Mouse (Mus musculus) testis, postnatal 10 days (tissue): ENCODE measurements around the gene Rin2.
"Not testable (repeated sequence)": the region's sequence is repeated elsewhere in the genome, so short reads cannot be mapped to it uniquely, and the experiment has no call there.

Source experiments
- DNase-seq: peaks from one replicate; pipeline ENCODE4 v3.0.0; 2021; ENCODE audit warnings: low spot score

The Rin2 gene

DNA sequence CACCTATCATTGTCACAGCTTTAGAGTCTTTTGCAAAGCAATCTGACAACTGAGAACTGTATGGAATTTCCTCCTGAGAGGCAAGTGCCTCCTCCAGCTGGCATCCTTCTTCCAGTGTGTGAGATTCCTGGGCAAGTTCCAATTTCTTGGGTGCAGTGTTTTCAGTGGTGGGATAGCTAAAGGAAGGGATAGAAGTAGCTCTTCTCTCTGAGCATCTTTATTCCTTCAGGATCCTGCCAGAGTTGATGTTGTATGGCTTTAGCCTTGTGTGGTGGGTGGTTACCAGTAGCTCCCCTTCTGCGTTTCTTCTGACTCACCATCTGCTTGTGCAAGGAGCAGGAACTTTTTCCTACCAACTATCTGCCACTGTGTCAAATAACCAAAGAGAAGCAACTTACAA, 9.1 kb downstream of the Rin2 start:
- no peak for DNase-seq

DNA sequence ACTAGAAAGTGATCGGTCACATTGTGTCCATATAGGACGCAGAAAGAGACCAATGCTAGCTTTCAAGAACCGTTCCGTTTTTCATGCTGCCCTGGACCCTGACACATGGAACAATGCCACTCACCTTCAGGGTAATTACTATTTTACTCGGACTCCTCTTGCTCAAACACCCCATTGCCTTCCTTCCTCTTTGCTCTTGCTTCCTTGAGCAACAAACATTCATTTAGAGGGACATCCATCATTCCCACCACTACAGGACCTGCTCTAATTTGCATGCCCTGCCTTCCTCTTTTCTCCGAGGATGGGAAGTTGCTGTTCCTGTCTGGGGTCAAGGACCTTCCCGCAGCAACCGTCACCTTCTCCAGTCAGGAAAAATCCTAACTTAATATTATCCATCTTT, 9.9 kb downstream of the Rin2 start:
- no peak for DNase-seq

DNA sequence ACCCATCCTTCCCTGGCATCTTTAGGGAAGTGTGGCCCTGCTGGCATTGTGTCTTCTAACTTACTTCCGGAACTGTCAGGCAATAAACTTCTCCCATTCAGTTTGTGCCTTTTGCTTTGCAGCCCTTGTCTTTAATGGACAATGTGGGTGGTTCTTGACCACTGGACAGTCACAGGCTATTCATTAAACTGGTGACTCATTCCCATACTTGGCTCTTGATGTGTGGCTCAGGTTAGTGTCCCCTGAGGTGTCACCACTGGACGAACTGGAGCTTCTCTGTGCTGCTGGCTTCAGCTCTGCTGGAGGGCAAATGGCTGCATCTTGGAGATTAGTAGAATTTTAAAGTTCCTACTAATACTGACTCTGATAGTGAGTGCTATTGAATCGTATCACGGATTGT, 11.0 kb downstream of the Rin2 start:
- DNase-seq: no peak

DNA sequence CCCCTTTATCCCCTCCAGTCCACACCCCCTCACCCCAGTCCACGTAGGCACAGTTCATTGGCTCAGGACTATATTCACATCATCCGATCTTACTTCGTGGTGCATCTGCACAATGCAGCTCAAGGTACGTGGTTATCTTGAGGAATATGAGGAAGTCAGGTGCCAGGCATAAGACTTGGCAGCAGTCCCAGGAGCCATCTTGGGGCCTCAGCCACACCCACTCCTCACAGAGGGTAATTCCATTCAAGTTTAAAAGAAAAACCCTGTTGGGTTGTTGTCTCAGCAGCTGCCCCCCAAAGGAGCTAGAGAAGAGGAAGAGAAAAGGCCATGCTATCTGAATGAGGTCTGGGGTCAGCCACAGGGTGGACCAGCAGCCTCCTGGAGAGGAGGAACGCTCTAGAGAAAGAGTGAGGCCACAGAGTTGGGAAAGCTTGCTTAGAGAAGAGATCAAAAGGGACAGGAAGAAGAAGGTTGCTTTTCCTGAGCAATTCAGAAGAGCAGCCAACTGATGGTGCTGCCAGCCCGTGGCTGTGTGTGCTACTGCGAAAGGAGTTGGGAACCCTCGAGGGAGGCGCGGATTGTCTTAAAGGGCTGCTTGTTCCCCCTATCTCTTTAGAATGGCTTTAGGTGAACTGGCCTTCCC, 16.5 kb downstream of the Rin2 start:
- DNase-seq: no peak

DNA sequence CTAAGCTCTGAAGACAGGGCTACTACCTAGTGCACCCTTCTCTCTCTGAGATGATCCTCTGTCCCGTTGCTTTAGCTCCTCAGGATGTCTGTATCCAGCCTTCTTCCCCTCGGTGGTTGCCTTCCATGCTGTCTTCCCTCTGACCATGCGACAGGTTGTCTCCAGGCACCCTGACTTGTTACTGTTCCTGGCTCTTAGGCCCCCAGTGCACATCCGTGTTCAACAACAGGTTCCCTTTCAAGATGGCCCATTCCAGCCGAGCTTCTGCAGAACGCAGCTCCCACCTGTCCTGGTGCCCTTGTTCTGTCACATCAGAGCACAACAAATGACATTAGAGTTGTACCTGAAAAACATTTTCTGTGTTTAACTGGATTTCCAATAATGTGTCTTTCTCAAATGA, 22.1 kb downstream of the Rin2 start:
- DNase-seq: no peak

DNA sequence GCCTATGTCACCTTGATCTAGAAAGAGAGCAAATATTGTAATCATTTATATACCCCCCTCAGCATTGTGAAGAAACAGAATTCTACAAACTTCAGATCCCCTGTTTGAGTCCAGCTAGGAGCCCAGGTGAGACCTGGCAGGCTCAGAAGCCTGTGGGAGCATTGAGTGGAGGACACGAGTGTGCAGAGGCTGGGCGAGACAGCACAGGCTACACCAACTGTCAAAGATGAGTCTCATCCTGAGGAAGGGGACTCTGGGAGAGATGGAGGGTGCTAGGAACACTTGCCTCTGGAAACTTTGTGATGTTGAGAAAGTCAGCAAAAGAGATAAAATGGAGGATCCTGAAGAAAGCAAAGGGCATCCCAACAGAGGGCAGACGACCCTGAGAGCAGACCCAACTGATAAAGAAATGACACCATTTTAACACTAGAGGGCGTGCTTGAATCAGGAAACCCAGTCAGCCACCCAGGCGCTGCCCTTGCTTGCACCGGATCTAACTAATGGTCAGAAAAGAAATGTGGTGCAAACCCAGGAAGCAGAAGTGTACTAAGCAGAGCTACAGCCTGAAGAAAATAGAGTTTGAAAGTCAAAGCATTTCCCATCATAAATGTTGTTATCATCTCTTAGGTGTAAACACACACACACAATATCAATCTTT, 24.5 kb downstream of the Rin2 start:
- DNase-seq: no peak

DNA sequence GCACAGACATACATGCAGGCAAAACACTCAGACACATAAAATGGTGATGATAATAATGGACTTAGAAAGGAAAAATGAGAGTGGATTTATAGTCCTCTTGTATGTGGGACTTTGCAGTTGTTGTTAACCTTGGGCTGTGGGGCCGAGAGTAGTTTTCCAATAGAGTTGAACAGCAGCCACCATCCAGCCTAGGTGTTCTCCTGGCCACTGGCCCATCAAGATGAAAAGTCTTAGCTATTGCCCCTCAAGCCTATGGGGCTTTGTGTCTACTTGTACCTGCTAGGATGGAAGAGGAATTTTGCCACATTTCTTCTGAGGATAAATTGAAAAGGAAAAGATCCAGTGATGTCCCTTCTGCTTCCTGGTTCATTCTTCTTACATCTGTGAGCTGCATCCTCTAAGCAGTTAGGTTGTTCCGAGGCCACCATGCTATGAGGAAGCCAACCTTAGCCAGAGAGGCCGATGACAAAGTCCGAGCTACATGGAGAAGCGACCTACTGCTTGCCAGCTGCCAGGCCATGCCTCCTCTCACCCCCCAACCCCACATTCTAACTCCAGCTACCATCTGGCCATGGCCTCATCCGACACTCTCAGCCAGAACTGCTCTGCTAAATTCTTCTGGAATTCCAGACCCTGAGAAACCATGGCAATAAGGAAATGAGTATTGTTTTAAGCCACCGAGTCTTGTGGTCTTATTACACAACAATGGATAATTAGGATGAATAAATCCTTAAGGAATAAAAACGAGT, 25.4 kb downstream of the Rin2 start:
- no peak for DNase-seq

DNA sequence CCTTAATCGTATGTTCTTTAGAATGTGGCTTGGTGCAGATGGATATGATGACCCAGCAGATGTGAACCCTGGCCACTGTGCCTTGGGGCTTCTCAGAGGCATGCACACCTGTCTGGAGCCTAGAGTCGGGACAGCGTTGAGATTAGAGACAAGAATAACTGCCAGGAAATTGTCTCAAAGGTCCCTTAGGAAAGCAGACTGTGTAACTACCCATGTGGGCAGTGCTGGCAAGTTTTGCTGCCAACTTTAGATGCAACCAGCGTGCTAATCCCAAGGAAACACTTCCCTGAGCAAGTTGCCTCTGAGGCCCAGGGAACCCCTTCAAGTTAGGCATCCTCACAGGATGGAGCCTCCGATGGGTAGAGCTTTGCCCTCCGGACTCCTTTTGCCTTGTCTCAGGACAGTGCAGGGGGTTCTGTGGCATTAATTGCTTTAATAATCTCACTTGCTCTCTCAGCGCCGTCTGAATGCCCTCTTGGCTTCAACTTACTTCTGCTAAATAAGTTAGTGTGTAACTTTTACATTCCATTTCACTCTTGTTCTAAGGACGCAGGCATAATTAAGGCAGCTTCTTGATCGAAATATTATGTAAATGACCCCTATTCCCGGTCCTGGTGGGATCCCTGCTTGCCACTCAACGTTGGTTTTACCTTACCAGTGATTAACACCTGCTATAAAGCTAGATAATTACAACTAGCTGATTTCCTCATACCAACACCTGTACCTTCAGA, 26.8 kb downstream of the Rin2 start:
- DNase-seq: no peak

DNA sequence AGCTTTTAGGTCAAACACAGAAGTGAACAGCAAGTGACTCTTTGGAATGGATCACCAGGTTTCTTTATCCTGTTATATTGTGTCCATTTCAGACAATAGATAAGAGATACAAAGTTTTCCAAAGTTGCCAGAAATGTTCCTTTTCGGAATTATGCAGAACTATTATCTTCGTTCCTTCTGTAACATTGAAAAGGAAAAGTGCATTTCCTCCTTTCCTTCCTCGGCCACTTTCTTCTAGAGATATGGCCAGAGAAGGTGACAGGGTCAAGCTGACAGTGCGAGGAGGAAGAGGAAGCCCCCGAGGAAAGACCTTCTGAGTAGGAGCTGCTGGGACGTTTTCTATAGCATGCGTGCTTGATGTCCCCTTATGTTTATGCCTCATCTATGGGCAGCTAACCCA, 29.7 kb downstream of the Rin2 start:
- DNase-seq: no peak

DNA sequence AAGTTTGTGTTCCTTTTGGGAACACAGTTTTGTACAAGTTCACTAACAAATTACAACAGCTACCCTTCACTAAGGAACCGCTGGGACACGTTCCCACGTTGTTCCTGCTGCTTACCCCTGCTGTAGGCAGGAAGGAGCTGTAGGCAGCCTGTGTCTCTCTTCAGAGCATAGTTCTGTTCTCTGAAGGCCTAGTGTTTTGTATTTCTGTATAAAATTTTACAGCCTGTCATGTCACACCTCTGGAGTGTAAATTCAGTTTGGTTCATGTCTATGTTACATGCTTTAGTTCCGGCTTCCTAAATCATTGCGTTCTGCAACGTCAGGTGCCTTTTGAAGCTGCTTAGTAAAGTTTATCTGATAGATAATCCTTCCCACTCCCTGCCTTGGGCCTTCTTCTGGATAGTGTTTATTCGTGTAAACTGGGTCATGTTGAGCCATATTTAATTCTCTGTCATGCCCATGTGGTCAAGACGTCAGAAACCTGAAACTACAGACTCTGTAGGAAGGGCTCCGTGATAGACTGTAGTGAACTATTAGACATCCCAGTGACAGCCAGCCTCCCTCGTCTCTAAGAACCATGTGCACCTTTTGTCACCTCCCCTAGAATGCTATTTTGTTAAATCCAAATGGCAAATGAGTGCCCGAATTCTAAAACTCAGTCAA, 34.8 kb downstream of the Rin2 start:
- DNase-seq: no peak

DNA sequence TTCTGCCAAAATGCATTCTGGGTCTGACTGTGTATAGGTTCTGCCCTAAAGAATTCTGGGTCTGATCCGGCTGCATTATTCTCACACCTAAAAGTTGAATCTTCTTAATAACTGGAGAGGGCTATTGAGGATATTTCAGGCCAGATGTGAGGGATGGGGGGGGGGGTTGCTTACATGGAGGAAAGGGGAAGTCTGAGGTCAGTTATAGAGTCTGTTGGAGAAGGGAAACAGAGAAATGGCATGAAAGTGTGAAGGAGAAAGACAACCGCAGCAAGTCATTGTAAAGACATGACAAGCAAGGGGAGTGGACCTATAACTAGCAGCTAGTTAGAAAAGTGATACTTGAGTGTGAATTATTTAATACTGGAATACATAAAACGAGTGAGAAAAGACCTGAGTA, 36.5 kb downstream of the Rin2 start:
- DNase-seq: no peak

DNA sequence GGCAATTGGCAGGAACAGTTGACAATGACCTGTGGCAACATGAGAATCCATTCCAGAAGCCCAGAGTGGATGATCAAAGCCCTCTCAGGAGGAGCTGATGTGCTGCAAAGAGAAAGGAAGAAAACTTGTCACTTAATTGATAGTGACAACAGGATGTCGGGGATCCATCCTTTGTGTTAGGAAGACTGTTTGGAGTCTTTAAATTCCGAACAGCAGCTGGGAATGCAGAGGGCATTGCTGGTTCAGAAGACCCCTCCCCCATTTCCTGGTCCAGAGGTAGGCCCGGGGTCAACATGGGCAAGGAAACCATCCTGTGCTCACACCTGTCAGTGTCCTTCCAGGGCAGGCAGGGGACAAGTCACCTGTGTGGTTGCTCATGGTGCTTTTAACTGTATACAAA, 37.0 kb downstream of the Rin2 start:
- no peak for DNase-seq

DNA sequence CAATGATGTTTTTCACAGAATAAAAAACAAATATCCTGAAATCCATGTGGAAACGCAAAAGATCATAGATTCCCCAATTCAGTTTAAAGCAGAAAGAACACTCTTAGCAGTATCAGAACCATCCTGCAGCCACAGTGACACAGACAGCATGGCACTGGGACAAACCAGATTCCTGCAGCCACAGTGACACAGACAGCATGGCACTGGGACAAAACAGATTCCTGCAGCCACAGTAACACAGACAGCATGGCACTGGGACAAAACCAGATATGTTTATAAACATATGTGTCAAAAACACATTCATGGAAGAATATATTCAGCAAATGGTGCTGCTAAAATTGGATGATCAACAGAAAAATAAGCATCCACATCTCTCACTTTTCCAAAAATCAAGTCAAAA, 42.5 kb downstream of the Rin2 start:
- no peak for DNase-seq

DNA sequence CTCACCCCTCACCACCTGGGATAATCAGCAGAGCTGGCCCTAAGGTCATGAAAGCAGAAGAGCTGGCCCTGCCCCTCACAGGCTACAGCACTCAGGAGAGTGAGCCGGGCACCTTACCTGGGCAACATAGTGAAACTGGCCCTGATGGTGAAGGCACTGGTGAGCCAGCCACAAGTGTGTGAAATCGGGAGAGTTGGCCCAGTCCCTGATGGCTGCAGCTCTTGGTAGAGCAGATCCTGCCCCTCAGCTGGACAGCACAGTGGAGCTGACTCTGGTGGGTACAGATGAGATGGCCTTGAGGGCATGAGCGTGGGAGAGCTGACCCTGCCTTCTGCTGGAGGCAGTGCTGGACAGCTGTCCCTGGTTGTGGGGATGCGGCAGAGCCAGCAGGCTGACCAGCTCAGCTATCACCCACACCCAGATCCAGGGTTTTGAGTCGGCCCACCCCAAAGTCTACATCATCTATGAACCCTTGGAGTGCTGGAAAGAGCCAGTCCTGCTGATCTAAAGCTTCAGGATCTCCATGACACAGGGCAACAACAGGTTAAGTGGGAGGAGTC, 43.7 kb downstream of the Rin2 start:
- no peak for DNase-seq

DNA sequence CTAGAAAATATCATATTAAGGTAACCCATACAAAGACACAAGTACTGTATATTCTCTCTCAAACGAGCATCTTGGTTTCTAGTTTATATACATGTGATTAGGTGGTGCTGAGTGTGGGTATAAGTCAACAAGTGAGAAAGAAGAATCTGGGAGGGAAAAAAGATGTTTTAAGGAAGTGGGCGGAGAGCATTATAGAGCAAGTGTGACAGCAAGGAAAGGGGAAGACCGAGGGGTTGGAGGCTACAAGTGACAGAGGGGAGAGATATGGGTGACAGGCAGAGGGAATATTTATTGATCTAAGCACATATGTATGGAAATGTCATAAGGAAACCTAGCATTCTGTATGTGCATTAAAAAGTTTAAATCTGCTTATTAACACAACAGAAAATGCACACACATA, 45.1 kb downstream of the Rin2 start:
- DNase-seq: no peak

DNA sequence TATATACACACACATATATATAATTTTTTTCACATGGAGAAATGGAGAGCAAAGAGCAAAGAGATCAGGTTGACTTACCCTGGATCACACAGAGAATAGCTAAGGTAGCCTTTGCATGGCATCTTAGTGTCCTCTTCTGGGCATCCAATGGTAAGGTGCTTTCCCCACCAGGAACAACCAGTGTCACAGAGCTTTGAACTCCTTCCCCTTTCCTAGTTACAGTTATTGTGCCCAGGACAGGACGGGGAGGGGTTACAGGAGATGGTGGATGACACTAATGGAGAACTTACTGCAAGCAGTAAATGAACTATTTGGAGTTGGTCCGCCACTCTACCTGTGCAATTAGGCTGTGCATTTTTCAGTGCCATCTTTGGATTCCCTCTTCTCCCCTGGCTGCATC, 45.7 kb downstream of the Rin2 start:
- DNase-seq: no peak

DNA sequence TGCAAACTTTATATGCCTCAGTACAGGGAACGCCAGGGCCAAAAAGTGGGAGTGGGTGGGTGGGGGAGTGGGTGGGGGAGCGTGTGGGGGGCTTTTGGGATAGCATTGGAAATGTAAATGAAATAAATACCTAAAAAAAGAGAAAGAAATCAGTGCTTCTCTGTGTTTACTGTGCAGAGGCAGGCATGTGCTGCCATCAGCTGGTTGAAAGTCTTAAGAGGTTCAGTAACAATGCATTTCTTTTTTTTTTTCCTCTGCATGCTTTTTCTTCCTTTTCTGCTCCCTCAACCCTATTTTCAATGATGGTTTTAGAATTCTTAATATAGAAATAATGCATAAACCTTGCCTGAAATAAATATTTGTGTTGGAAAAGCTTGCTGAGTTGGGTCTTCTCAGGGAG, 47.3 kb downstream of the Rin2 start:
- not testable (repeated sequence) for DNase-seq

DNA sequence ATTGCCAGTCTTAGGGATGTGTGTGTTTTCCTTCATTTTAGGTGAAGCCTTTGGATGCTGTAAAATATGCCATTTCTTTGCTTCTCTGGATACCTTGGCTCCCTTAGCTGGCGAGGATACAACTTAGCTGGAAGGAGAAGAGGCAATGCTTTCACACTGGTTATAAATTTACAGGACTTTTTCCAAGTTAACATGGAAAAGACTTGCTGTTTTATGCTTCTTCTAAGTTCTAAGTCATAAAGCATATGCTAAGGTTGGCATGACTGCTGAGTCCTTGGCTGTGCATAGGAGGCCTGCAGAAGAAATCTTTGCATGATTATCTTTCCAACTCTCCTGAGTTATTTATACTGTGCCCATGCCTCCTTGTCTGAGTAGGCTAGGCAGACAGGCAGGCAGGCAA, 49.3 kb downstream of the Rin2 start:
- no peak for DNase-seq

DNA sequence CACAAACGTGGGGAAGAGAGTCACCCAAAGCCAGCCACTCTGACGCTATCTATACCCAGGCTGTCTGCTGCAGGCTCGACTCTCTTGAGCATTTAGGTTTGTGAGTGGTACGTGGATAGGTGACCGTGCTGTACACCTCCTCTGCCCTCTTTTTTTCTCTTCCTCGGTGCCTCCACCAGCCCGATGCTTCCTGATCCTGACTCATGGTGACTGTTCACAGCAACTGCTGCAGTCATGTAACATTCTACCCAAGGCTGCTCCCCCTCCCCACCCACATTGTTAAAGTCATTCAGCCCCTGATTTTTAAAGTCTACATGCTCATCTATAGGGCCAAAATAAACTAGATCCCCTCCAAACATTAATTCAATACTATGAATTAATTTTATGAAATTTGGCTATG, 54.4 kb downstream of the Rin2 start:
- no peak for DNase-seq

DNA sequence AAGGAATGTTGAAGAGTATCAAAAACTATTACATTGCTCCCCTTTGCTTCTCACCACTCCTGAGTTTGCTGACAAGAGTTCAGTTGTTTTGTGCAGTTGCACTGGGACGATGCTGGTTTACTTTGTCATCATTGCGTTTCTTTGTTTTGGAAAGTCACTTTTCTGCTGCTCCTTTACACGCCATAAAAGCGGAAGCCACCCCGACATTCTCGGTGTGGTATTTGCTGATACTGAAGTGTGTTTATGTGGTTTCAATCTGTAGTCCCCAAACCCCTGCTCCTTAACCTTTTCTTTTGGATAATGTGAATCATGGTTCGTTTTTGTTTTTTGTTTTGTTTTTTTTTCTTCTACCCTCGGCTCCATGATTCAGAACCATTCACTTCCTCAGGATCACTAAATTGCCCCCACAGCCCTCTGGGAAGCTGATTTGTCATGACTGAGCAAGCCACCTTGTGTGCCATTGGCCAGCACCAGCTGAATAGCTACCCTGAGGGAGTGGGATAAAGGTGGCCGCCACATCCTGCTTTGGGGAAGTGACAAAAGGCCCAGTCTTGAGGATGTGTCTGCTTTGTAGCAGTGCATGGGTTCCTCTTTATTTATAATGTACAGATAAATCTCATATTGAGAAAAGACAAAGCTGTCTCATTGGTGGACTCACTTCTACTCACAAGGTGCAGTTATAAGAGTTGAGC, 55.3 kb downstream of the Rin2 start:
- DNase-seq: no peak

DNA sequence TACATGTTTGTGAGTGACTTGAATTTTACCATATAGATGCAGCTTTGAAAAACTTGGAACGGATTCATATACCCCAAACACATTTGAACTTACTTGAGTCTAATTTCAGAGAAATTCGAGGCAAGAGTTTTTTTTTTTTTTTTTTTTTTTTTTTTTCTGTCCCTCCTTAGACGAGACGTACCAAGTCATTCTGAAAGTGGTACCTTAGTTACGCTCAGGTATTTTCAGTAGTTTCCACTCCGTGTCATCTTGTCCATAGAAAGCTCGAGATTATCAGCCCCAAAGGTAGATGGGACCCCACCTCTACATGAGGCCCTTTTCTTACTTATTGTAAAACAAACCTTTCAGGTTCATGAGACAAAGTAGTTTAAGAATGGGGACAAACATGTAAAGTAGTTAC, 55.9 kb downstream of the Rin2 start:
- DNase-seq: no peak
